Mouse (Mus musculus) olfactory bulb, adult 2 months (tissue): ENCODE data around the gene Gsdme.

Experiments used
- CTCF ChIP-seq: fragments of 200-500 bp; IDR thresholded peaks from 2 replicates; pipeline ENCODE4 v1.5.1; 2012; ENCODE audit warnings: low read depth, mild to moderate bottlenecking, low read length, moderate library complexity; ENCODE audit not compliant: insufficient read depth
- POLR2A ChIP-seq: fragments of 200-500 bp; IDR thresholded peaks from 2 replicates; pipeline ENCODE4 v1.6.1; 2012; ENCODE audit warnings: mild to moderate bottlenecking, low read depth, low read length, moderate library complexity; ENCODE audit not compliant: insufficient read depth

DNA sequence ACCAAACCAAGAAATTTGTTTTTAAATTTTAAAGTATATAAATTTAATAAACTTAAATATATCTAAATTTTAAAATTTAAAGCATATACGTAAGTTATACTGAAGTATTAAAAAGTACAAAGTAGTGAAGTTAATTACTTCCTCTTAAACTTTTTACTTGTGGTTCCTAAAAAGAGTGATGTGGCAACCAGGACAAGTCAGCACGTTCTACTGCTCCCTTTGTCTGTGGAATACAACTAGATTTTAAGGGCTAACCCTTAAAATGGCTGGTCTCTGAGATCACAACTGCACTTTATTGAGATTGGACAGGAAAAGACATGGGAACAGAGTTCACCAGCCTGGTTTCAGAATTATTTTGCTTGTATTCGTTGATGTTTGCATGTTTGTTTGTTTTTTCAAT is 100.6 kb downstream of the Gsdme start:
- TF ChIP-seq CTCF (no peak), POLR2A (no peak)
